Mouse (Mus musculus) stomach, embryonic 14.5 days (tissue): ENCODE measurements at regions not wholly inside any gene's neighbourhood (a gene's known extent, or its start where the extent isn't known, plus 50 kb on each side); places are given as distances from the start of the nearest gene placed in this dataset.

Experiments
- ATAC-seq: fragments of 200-750 bp; cut with Nextera tagmentation; 2 replicates; pipeline ENCODE4 v1.8.0; 2017; ENCODE audit warnings: low read depth, moderate TSS enrichment; ENCODE audit not compliant: insufficient number of reproducible peaks, insufficient read depth, low FRiP score
- H3K27ac ChIP-seq: fragments of 300-500 bp; sonication (generic); 2 replicates; pipeline ENCODE4 v1.5.1; 2014; ENCODE audit warnings: mild to moderate bottlenecking, low read length, moderate library complexity, mixed read lengths
- H3K27me3 ChIP-seq: fragments of 300-500 bp; sonication (generic); 2 replicates; pipeline ENCODE4 v1.6.1; 2014; ENCODE audit warnings: low read length, control low read depth, mixed read lengths; ENCODE audit not compliant: control insufficient read depth, insufficient read depth
- H3K36me3 ChIP-seq: fragments of 300-500 bp; sonication (generic); 2 replicates; pipeline ENCODE4 v1.6.1; 2014; ENCODE audit warnings: mild to moderate bottlenecking, control low read depth, low read length, moderate library complexity, mixed read lengths; ENCODE audit not compliant: control insufficient read depth, insufficient read depth
- H3K4me1 ChIP-seq: fragments of 300-500 bp; sonication (generic); 2 replicates; pipeline ENCODE4 v1.6.1; 2014; ENCODE audit warnings: low read length, control low read depth, mixed read lengths; ENCODE audit not compliant: control insufficient read depth, insufficient read depth
- H3K4me2 ChIP-seq: fragments of 300-500 bp; sonication (generic); replicated peaks from 2 replicates; pipeline ENCODE4 v1.6.1; 2014; ENCODE audit warnings: low read depth, low read length, control low read depth
- H3K4me3 ChIP-seq: fragments of 300-500 bp; sonication (generic); 2 replicates; pipeline ENCODE4 v1.5.1; 2014; ENCODE audit warnings: low read depth, low read length, control low read depth
- H3K9ac ChIP-seq: fragments of 300-500 bp; sonication (generic); replicated peaks from 2 replicates; pipeline ENCODE4 v1.6.1; 2014; ENCODE audit warnings: low read depth, mild to moderate bottlenecking, control low read depth, low read length, moderate library complexity, mixed read lengths
- H3K9me3 ChIP-seq: fragments of 300-500 bp; sonication (generic); 2 replicates; pipeline ENCODE4 v1.6.1; 2016; ENCODE audit warnings: low read depth, low read length, control low read depth; ENCODE audit not compliant: control insufficient read depth
- WGBS: fragments of 180-500 bp; shearing (Covaris S2); extraction: QIAGEN DNeasy Blood & Tissue Kit; methylation state at CpG from one replicate; pipeline ENCODE4 v1.1.7; 2014; 5-methylcytosine and 5-hydroxymethylcytosine counted together

GRCm38 (mm10) chr2:92733403-92733802, 133.9 kb downstream of the Chst1 start:
- H3K9ac ChIP-seq = no peak overlapping the region
- WGBS = 69% methylated on average over 1 of the region's 1 CpGs
- no peaks in the 10 kb centered on the region for H3K9me3 ChIP-seq
- H3K27ac ChIP-seq = no peak overlapping the region
- H3K4me1 ChIP-seq = no peaks in the 10 kb centered on the region
- no peaks in the 10 kb centered on the region for H3K27me3 ChIP-seq
- H3K4me2 ChIP-seq = no peak overlapping the region
- H3K4me3 ChIP-seq = no peak overlapping the region
- H3K36me3 ChIP-seq = no peaks in the 10 kb centered on the region
- no peak for ATAC-seq

- Histone ChIP-seq H3K9me3 (no peaks in the 10 kb centered on the region), H3K9ac (no peak overlapping the region), H3K4me2 (no peak overlapping the region), H3K36me3 (no peaks in the 10 kb centered on the region), H3K4me1 (no peaks in the 10 kb centered on the region), H3K4me3 (no peak overlapping the region), H3K27me3 (no peaks in the 10 kb centered on the region), H3K27ac (no peak overlapping the region)
- 79% methylated on average over 5 of the region's 5 CpGs for WGBS
- no peak for ATAC-seq
Observed at GRCm38 (mm10) chr2:92735784-92736183, 136.3 kb downstream of the Chst1 start.

- Histone ChIP-seq H3K4me1 (peaks cover 4% of the 10 kb centered on the region; the same call in 1 of the 2 replicates), H3K4me3 (no peak overlapping the region), H3K4me2 (no peak overlapping the region), H3K9ac (no peak overlapping the region), H3K27me3 (no peaks in the 10 kb centered on the region), H3K9me3 (no peaks in the 10 kb centered on the region), H3K27ac (no peak overlapping the region), H3K36me3 (no peaks in the 10 kb centered on the region)
- WGBS = 74% methylated on average over 1 of the region's 1 CpGs
- no peak for ATAC-seq
Observed at GRCm38 (mm10) chr2:92737301-92737700, 137.8 kb downstream of the Chst1 start.

- no peaks in the 10 kb centered on the region for H3K9me3 ChIP-seq
- H3K27me3 ChIP-seq = no peaks in the 10 kb centered on the region
- H3K4me3 ChIP-seq = no peak overlapping the region
- H3K27ac ChIP-seq = no peak overlapping the region
- H3K9ac ChIP-seq = no peak overlapping the region
- H3K4me1 ChIP-seq = peaks cover 8% of the 10 kb centered on the region; the same call in 1 of the 2 replicates
- no peaks in the 10 kb centered on the region for H3K36me3 ChIP-seq
- WGBS = 67% methylated on average over 4 of the region's 4 CpGs
- ATAC-seq = no peak
- no peak overlapping the region for H3K4me2 ChIP-seq
Observed at GRCm38 (mm10) chr2:92739576-92739975, 140.1 kb downstream of the Chst1 start.

GRCm38 (mm10) chr2:92740776-92741295, 141.3 kb downstream of the Chst1 start:
- no peak for ATAC-seq
- no peaks in the 10 kb centered on the region for H3K27me3 ChIP-seq
- H3K9ac ChIP-seq = no peak overlapping the region
- 89% methylated on average over 4 of the region's 4 CpGs for WGBS
- H3K4me2 ChIP-seq = no peak overlapping the region
- H3K27ac ChIP-seq = no peak overlapping the region
- H3K4me1 ChIP-seq = peaks cover 8% of the 10 kb centered on the region; the same call in 1 of the 2 replicates
- H3K9me3 ChIP-seq = no peaks in the 10 kb centered on the region
- no peak overlapping the region for H3K4me3 ChIP-seq
- no peaks in the 10 kb centered on the region for H3K36me3 ChIP-seq

GRCm38 (mm10) chr2:92742025-92742424, 142.5 kb downstream of the Chst1 start:
- no peaks in the 10 kb centered on the region for H3K27me3 ChIP-seq
- H3K4me1 ChIP-seq = peaks cover 8% of the 10 kb centered on the region; the same call in 1 of the 2 replicates
- 41% methylated on average over 5 of the region's 5 CpGs for WGBS
- H3K36me3 ChIP-seq = no peaks in the 10 kb centered on the region
- no peak overlapping the region for H3K4me2 ChIP-seq
- no peaks in the 10 kb centered on the region for H3K9me3 ChIP-seq
- ATAC-seq = peak; percentile 71; the same call in 1 of the 2 replicates
- no peak overlapping the region for H3K9ac ChIP-seq
- H3K27ac ChIP-seq = no peak overlapping the region; the same call in 1 of the 2 replicates
- no peak overlapping the region for H3K4me3 ChIP-seq

- H3K4me3 ChIP-seq = no peak overlapping the region
- peak overlapping the region; percentile 11; the same call in 1 of the 2 replicates for H3K27ac ChIP-seq
- H3K9me3 ChIP-seq = no peaks in the 10 kb centered on the region
- H3K36me3 ChIP-seq = no peaks in the 10 kb centered on the region
- ATAC-seq = no peak
- H3K27me3 ChIP-seq = no peaks in the 10 kb centered on the region
- no peak overlapping the region for H3K4me2 ChIP-seq
- no peak overlapping the region for H3K9ac ChIP-seq
- peaks cover 8% of the 10 kb centered on the region; the same call in 1 of the 2 replicates for H3K4me1 ChIP-seq
Observed at GRCm38 (mm10) chr2:92742671-92743070, 143.2 kb downstream of the Chst1 start.

GRCm38 (mm10) chr2:92743152-92743551, 143.6 kb downstream of the Chst1 start:
- Histone ChIP-seq H3K4me1 (peaks cover 8% of the 10 kb centered on the region; the same call in 1 of the 2 replicates), H3K27me3 (no peaks in the 10 kb centered on the region), H3K27ac (no peak overlapping the region), H3K4me3 (no peak overlapping the region), H3K9me3 (no peaks in the 10 kb centered on the region), H3K4me2 (no peak overlapping the region), H3K9ac (no peak overlapping the region), H3K36me3 (no peaks in the 10 kb centered on the region)
- WGBS = 39% methylated on average over 5 of the region's 5 CpGs
- no peak for ATAC-seq

- Histone ChIP-seq H3K9ac (no peak overlapping the region), H3K9me3 (no peaks in the 10 kb centered on the region), H3K27ac (no peak overlapping the region), H3K4me1 (peaks cover 8% of the 10 kb centered on the region; the same call in 1 of the 2 replicates), H3K4me3 (no peak overlapping the region), H3K36me3 (no peaks in the 10 kb centered on the region), H3K4me2 (no peak overlapping the region), H3K27me3 (no peaks in the 10 kb centered on the region)
- no peak for ATAC-seq
- 70% methylated on average over 5 of the region's 5 CpGs for WGBS
Observed at GRCm38 (mm10) chr2:92743911-92744310, 144.4 kb downstream of the Chst1 start.
